Comparison of ENCODE assay signal across 7 mouse cellular contexts in genomic region chr2:105224134-105224986, GRCm38 (mm10). TPM values are rescaled to one million over a fixed set of nuclear protein-coding genes. Genes with fewer than 3 reads are reported as not detected.
DNase-seq lines count a peak whose midpoint lies in the region; ATAC-seq and TF ChIP-seq lines count a peak whose summit lies in the region.

TSS of gene Them7 (plus strand) at chr2:105224320.

- no peaks in the 10 kb centered on the region for H3K9me3 ChIP-seq in MEL (replicated peaks; ENCODE audit: insufficient read depth, low read length)

- H3K4me3 ChIP-seq in MEL (ENCODE audit: control insufficient read depth in 1 of 2, insufficient read depth in 1 of 2, low read depth in 2 of 2, low read length in 2 of 2): no peak within 1 kb of the TSS
- peak within 1 kb of the TSS; percentile 35 for H3K4me3 ChIP-seq in heart, adult 2 months
- peak within 1 kb of the TSS; percentile 61 for H3K4me3 ChIP-seq in kidney, adult 2 months (ENCODE audit: insufficient read depth, low read depth, low read length)

- 7% methylated on average over 38 of the region's 38 CpGs for WGBS in heart, adult 2 months
- WGBS in kidney, adult 2 months: 5% methylated on average over 38 of the region's 38 CpGs

- intact Hi-C loops in heart, adult 2 months (cut with DNase I): no loop called here
- intact Hi-C loops in left cerebral cortex, postnatal 14 days (cut with DNase I): no loop called here

- peak; percentile 62 for ATAC-seq in megakaryocyte, adult 5-6 weeks (ENCODE audit: poor library complexity, severe bottlenecking)

- no peaks in the 10 kb centered on the region for H3K27me3 ChIP-seq in MEL (ENCODE audit: control insufficient read depth in 1 of 2, insufficient read depth in 2 of 2, low read length in 2 of 2)
- H3K27me3 ChIP-seq in heart, adult 2 months (ENCODE audit: control insufficient read depth, insufficient read depth, low read length): no peaks in the 10 kb centered on the region
- no peaks in the 10 kb centered on the region for H3K27me3 ChIP-seq in kidney, adult 2 months (replicated peaks; ENCODE audit: control insufficient read depth, insufficient read depth, low read length)

- H3K4me1 ChIP-seq in MEL (ENCODE audit: control insufficient read depth in 1 of 2, insufficient read depth in 2 of 2, low read length in 2 of 2): peaks cover 7 to 20% of the 10 kb centered on the region in 2 experiments
- peaks cover 2% of the 10 kb centered on the region; the same call in 1 of the 2 replicates for H3K4me1 ChIP-seq in heart, adult 2 months (ENCODE audit: control insufficient read depth, insufficient read depth, low read length)
- peaks cover 26% of the 10 kb centered on the region for H3K4me1 ChIP-seq in kidney, adult 2 months (ENCODE audit: control insufficient read depth, insufficient read depth, low read length)

- no peak within 1 kb of the TSS for H3K9ac ChIP-seq in MEL (ENCODE audit: control insufficient read depth, low read depth, low read length, poor library complexity, severe bottlenecking)
- H3K9ac ChIP-seq in heart, adult 2 months (ENCODE audit: low read depth, low read length): peak within 1 kb of the TSS; percentile 1; the same call in 1 of the 2 replicates

- no peak for TF ChIP-seq EP300 in MEL (IDR thresholded peaks at IDR 0.05; ENCODE audit: low read depth in 1 of 2, low read length in 2 of 2)
- no peak for TF ChIP-seq EP300 in heart, adult 2 months (IDR thresholded peaks at IDR 0.05; ENCODE audit: insufficient read depth, low read depth, low read length)

- no peaks in the 10 kb centered on the region for H3K79me2 ChIP-seq in MEL (ENCODE audit: control insufficient read depth, insufficient read depth, low read length, poor library complexity)
- H3K79me2 ChIP-seq in heart, adult 2 months (replicated peaks; ENCODE audit: control insufficient read depth, insufficient read depth, low read length): no peaks in the 10 kb centered on the region

- no peak for TF ChIP-seq POLR2A in MEL (IDR thresholded peaks at IDR 0.05; ENCODE audit: control insufficient read depth in 1 of 2, insufficient read depth in 1 of 2, low read depth in 1 of 2, low read length in 2 of 2, poor library complexity in 1 of 2)
- no peak for TF ChIP-seq POLR2A in heart, adult 2 months (IDR thresholded peaks at IDR 0.05; ENCODE audit: insufficient read depth, low read depth, low read length)
- TF ChIP-seq POLR2A in kidney, adult 2 months (IDR thresholded peaks at IDR 0.05; ENCODE audit: low read depth, low read length): peak; percentile 86

- TF ChIP-seq CTCF in MEL (IDR thresholded peaks at IDR 0.05 in 2 of 3, conservative IDR thresholded peaks at IDR 0.05 in 1 of 3; ENCODE audit: control insufficient read depth in 1 of 3, insufficient read depth in 1 of 3, low read depth in 2 of 3, low read length in 3 of 3, poor library complexity in 1 of 3, severe bottlenecking in 1 of 3): no peak
- TF ChIP-seq CTCF in heart, adult 2 months (IDR thresholded peaks at IDR 0.05): no peak
- no peak for TF ChIP-seq CTCF in kidney, adult 2 months (conservative IDR thresholded peaks at IDR 0.05; ENCODE audit: insufficient read depth, insufficient read length, low read depth, low read length)

- DNase-seq in MEL (ENCODE audit: low read depth, low spot score): no peak
- DNase-seq in adrenal gland, postnatal 4 days (ENCODE audit: low spot score in 2 of 2): peak; percentile 18 to 26
- DNase-seq in heart, adult 2 months: peak; percentile 38 to 40
- peak; percentile 93 for DNase-seq in kidney, adult 2 months
- DNase-seq in testis, postnatal 10 days (ENCODE audit: low spot score): peak; percentile 57
- DNase-seq in left cerebral cortex, postnatal 14 days (ENCODE audit: low spot score in 2 of 2): no peak

- H3K36me3 ChIP-seq in MEL (ENCODE audit: control insufficient read depth in 1 of 2, insufficient read depth in 2 of 2, low read length in 2 of 2): peaks cover 0 to 16% of the 10 kb centered on the region in 2 experiments; a peak in 2 of 4 replicates
- H3K36me3 ChIP-seq in heart, adult 2 months (ENCODE audit: control insufficient read depth, insufficient read depth, low read length): no peaks in the 10 kb centered on the region
- H3K36me3 ChIP-seq in kidney, adult 2 months (ENCODE audit: control insufficient read depth, insufficient read depth, low read length): no peaks in the 10 kb centered on the region

- peak within 1 kb of the TSS; percentile 34; the same call in 1 of the 2 replicates for H3K27ac ChIP-seq in MEL (ENCODE audit: control insufficient read depth, low read depth, low read length)
- H3K27ac ChIP-seq in heart, adult 2 months: no peak within 1 kb of the TSS; the same call in 1 of the 2 replicates
- peak within 1 kb of the TSS; percentile 96 for H3K27ac ChIP-seq in kidney, adult 2 months (ENCODE audit: insufficient read depth, low read depth, low read length)

- no peak for TF ChIP-seq RAD21 in MEL (IDR thresholded peaks at IDR 0.05; ENCODE audit: low read depth, low read length)

TF ChIP-seq in MEL, 35 proteins besides CTCF, POLR2A, EP300 and RAD21:
- TF ChIP-seq CHD1 (IDR thresholded peaks at IDR 0.05; ENCODE audit: low read depth, low read length) (no peak), MAZ (IDR thresholded peaks at IDR 0.05; ENCODE audit: low read depth, low read length) (no peak), NRF1 (IDR thresholded peaks at IDR 0.05; ENCODE audit: insufficient read depth, low read depth, low read length, poor library complexity, severe bottlenecking) (no peak), HCFC1 (IDR thresholded peaks at IDR 0.05; ENCODE audit: low read depth, low read length) (no peak), ZNF384 (IDR thresholded peaks at IDR 0.05; ENCODE audit: low read depth, low read length) (no peak), GABPA (IDR thresholded peaks at IDR 0.05; ENCODE audit: low read depth, low read length) (no peak), BHLHE40 (IDR thresholded peaks at IDR 0.05; ENCODE audit: borderline replicate concordance, low read depth, low read length) (no peak), MEF2A (IDR thresholded peaks at IDR 0.05; ENCODE audit: extremely low read depth, insufficient replicate concordance, low read depth, low read length, poor library complexity, severe bottlenecking) (no peak), MAX (IDR thresholded peaks at IDR 0.05; ENCODE audit: low read length) (no peak), JUND (IDR thresholded peaks at IDR 0.05; ENCODE audit: low read depth, low read length) (no peak), MXI1 (IDR thresholded peaks at IDR 0.05; ENCODE audit: low read depth, low read length) (no peak), USF2 (IDR thresholded peaks at IDR 0.05; ENCODE audit: borderline replicate concordance in 1 of 2, insufficient read depth in 1 of 2, low read depth in 1 of 2, low read length in 2 of 2) (no peak), NELFE (IDR thresholded peaks at IDR 0.05; ENCODE audit: low read depth, low read length) (no peak), ELF1 (IDR thresholded peaks at IDR 0.05; ENCODE audit: low read depth, low read length) (no peak), ZKSCAN1 (IDR thresholded peaks at IDR 0.05; ENCODE audit: low read depth, low read length) (no peak)

RNA-seq across cellular contexts. Expression of gene Them7, which starts in this region (rescaled TPM):
- not detected in 2 replicates for total RNA-seq in MEL (2012; rRNA removed)
- not detected for polyA plus RNA-seq in MEL (2012; ENCODE audit: insufficient read depth in 1 of 2, insufficient read length in 2 of 2, low read depth in 1 of 2, low replicate concordance in 2 of 2, missing spikeins in 1 of 2)
- total RNA-seq in adrenal gland, postnatal 4 days (2021): 1 to 10 TPM; 1.3 to 1.6 TPM
- 1 to 10 TPM; 2.5 to 2.9 TPM for total RNA-seq in heart, adult 2 months (2021)
- polyA plus RNA-seq in heart, adult 2 months (2012; rRNA removed): 0.27 and 0.64 TPM in 2 replicates
- polyA plus RNA-seq in kidney, adult 2 months (2012; rRNA removed): 241 and 309 TPM in 2 replicates
- total RNA-seq in megakaryocyte, adult 5-6 weeks (2015): 0.65 TPM in 1 of 2 replicates, not detected in the other
- total RNA-seq in megakaryocyte, adult 5-6 weeks (2017): 0.81 TPM in 1 of 2 replicates, not detected in the other
- under 1 TPM in 1 of 2 experiments, not detected in 1; 0.37 TPM for total RNA-seq in left cerebral cortex, postnatal 14 days (2021)

Comparison
In these comparisons a context has a peak if more than half of its experiments do, and no peak if none do; other contexts are left out.
1. RNA of gene Them7 (polyA plus RNA-seq): 241 to 309 TPM in kidney, adult 2 months; 0.27 to 0.64 TPM in heart, adult 2 months and not detected in MEL; every median in the first group is over 100 times any median in the second.
2. Peak in ATAC-seq in megakaryocyte, adult 5-6 weeks; RNA of the gene not detected or under 1 TPM.
3. DNase-seq: peak in adrenal gland, postnatal 4 days (2 of 2), heart, adult 2 months (2 of 2), kidney, adult 2 months (single experiment) and testis, postnatal 10 days (single experiment); none in MEL (single experiment) and left cerebral cortex, postnatal 14 days (0 of 2).
4. H3K4me3 ChIP-seq: peak in heart, adult 2 months (single experiment) and kidney, adult 2 months (single experiment); none in MEL (0 of 2).